Mouse (Mus musculus): ENCODE measurements around the gene Hbb-bh1. TPM values are rescaled to one million over a fixed set of nuclear protein-coding genes. Genes with fewer than 3 reads are reported as not detected.
"Not testable (repeated sequence)": the region's sequence is repeated elsewhere in the genome, so short reads cannot be mapped to it uniquely, and the experiment has no call there.

Gene Hbb-bh1
- polyA plus RNA-seq, 1 experiment from 2014 or later = not detected

- WGBS = 80% methylated on average over 1 of the region's 2 CpGs
- not testable (repeated sequence) for H3K9ac ChIP-seq (replicated peaks; ENCODE audit: low read depth, low read length)
Measured at GRCm38 (mm10) chr7:103815085-103815484, 27.9 kb downstream of the Hbb-bh1 start.

DNA sequence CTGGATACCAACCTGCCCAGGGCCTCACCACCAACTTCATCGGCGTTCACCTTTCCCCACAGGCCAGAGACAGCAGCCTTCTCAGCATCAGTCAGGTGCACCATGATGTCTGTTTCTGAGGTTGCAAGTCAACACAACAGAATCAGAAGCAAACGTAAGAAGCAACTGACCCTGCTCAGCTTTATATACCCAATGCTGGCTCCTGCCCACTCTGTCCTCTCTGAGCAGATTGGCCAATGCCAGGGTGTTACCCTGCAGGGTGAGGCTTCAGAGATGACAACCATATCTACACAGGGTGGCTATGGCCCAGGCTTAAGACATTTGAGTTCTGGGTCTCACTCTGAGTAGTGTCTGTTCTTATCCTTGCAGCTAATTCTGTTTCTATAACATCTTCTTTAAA lies 29.2 kb downstream of the Hbb-bh1 start, which contains the start of gene Hbb-bt:
Gene Hbb-bt (minus strand): TSS at position 231 of the 400 bp plus-strand sequence.
- Histone ChIP-seq H3K9ac (replicated peaks; ENCODE audit: low read depth, low read length) (no peak within 1 kb of the TSS), H3K27ac (ENCODE audit: low read length) (no peak within 1 kb of the TSS), H3K27me3 (replicated peaks; ENCODE audit: control insufficient read depth, insufficient read depth, low read length) (no peaks in the 10 kb centered on the region), H3K4me1 (replicated peaks; ENCODE audit: control insufficient read depth, insufficient read depth, low read length) (no peaks in the 10 kb centered on the region), H3K4me3 (replicated peaks; ENCODE audit: low read length) (no peak within 1 kb of the TSS), H3K36me3 (ENCODE audit: control insufficient read depth, insufficient read depth) (no peaks in the 10 kb centered on the region), H3K9me3 (ENCODE audit: control insufficient read depth, low read length) (no peaks in the 10 kb centered on the region), H3K4me2 (ENCODE audit: low read length) (no peak within 1 kb of the TSS)
- ATAC-seq = no peak
- 82% methylated on average over 3 of the region's 3 CpGs for WGBS

More at GRCm38 (mm10) chr7:103815085-103815484, 27.9 kb downstream of the Hbb-bh1 start:
- not testable (repeated sequence) for H3K4me2 ChIP-seq (ENCODE audit: low read length); H3K27ac ChIP-seq (ENCODE audit: low read length); H3K9me3 ChIP-seq (ENCODE audit: control insufficient read depth, low read length); H3K27me3 ChIP-seq (replicated peaks; ENCODE audit: control insufficient read depth, insufficient read depth, low read length); H3K4me3 ChIP-seq (replicated peaks; ENCODE audit: low read length); H3K36me3 ChIP-seq (ENCODE audit: control insufficient read depth, insufficient read depth); H3K4me1 ChIP-seq (replicated peaks; ENCODE audit: control insufficient read depth, insufficient read depth, low read length); ATAC-seq

DNA sequence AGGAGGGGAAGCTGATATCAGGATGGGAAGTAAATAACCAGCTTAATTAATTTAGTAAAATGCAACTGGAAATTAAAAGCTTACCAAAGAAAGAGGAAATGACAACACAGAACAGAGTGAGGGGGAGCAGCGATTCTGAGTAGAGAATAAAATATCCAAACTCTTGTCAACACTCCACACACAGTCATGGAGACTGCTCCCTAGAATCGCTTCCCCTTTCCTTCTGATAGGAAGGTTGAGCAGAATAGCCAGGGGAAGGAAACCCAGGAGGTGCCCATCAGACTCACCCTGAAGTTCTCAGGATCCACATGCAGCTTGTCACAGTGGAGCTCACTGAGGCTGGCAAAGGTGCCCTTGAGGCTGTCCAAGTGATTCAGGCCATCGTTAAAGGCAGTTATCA lies 29.8 kb downstream of the Hbb-bh1 start:
- WGBS = no CpG with 5 or more reads among the region's 3 CpGs
- H3K4me1 ChIP-seq (replicated peaks; ENCODE audit: control insufficient read depth, insufficient read depth, low read length); ATAC-seq; H3K27ac ChIP-seq (ENCODE audit: low read length); H3K36me3 ChIP-seq (ENCODE audit: control insufficient read depth, insufficient read depth); H3K27me3 ChIP-seq (replicated peaks; ENCODE audit: control insufficient read depth, insufficient read depth, low read length); H3K4me3 ChIP-seq (replicated peaks; ENCODE audit: low read length); H3K4me2 ChIP-seq (ENCODE audit: low read length); H3K9me3 ChIP-seq (ENCODE audit: control insufficient read depth, low read length); H3K9ac ChIP-seq (replicated peaks; ENCODE audit: low read depth, low read length): not testable (repeated sequence)

GRCm38 (mm10) chr7:103812174-103812573 lies 30.8 kb downstream of the Hbb-bh1 start:
- no peaks in the 10 kb centered on the region for H3K36me3 ChIP-seq (ENCODE audit: control insufficient read depth, insufficient read depth)
- no peaks in the 10 kb centered on the region for H3K27me3 ChIP-seq (replicated peaks; ENCODE audit: control insufficient read depth, insufficient read depth, low read length)
- H3K9ac ChIP-seq (replicated peaks; ENCODE audit: low read depth, low read length) = no peak overlapping the region
- H3K27ac ChIP-seq (ENCODE audit: low read length) = no peak overlapping the region
- H3K4me2 ChIP-seq (ENCODE audit: low read length) = no peak overlapping the region
- ATAC-seq = no peak
- no peaks in the 10 kb centered on the region for H3K4me1 ChIP-seq (replicated peaks; ENCODE audit: control insufficient read depth, insufficient read depth, low read length)
- 79% methylated on average over 1 of the region's 1 CpGs for WGBS
- H3K9me3 ChIP-seq (ENCODE audit: control insufficient read depth, low read length) = no peaks in the 10 kb centered on the region
- H3K4me3 ChIP-seq (replicated peaks; ENCODE audit: low read length) = no peak overlapping the region

GRCm38 (mm10) chr7:103811223-103811845 lies 31.6 kb downstream of the Hbb-bh1 start:
- Histone ChIP-seq H3K27ac (ENCODE audit: low read length) (no peak overlapping the region), H3K27me3 (replicated peaks; ENCODE audit: control insufficient read depth, insufficient read depth, low read length) (no peaks in the 10 kb centered on the region), H3K4me3 (replicated peaks; ENCODE audit: low read length) (no peak overlapping the region), H3K36me3 (ENCODE audit: control insufficient read depth, insufficient read depth) (no peaks in the 10 kb centered on the region), H3K4me1 (replicated peaks; ENCODE audit: control insufficient read depth, insufficient read depth, low read length) (no peaks in the 10 kb centered on the region), H3K9ac (replicated peaks; ENCODE audit: low read depth, low read length) (no peak overlapping the region), H3K9me3 (ENCODE audit: control insufficient read depth, low read length) (no peaks in the 10 kb centered on the region), H3K4me2 (ENCODE audit: low read length) (no peak overlapping the region)
- 86% methylated on average over 1 of the region's 1 CpGs for WGBS
- ATAC-seq = no peak

DNA sequence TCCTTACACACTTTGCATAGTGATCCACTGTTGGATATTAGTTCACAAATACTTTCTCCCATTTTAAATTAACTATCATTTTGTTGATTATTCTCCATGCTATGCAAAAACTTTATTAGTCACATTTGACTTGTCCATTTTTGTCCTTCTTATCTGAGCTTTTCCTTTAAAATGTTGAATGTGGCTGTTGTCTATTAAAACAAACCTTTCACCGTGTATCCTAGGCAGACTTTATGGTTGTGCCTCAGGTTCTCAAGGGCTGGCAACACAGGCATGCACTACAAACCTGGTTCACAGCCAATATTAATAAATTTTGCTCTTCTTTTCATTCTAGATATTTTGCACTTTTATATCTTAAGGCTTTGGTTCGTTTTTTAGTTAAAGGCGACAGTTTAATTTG lies 32.2 kb downstream of the Hbb-bh1 start:
- Histone ChIP-seq H3K27me3 (replicated peaks; ENCODE audit: control insufficient read depth, insufficient read depth, low read length) (no peaks in the 10 kb centered on the region), H3K4me3 (replicated peaks; ENCODE audit: low read length) (no peak overlapping the region), H3K27ac (ENCODE audit: low read length) (no peak overlapping the region), H3K36me3 (ENCODE audit: control insufficient read depth, insufficient read depth) (no peaks in the 10 kb centered on the region), H3K4me1 (replicated peaks; ENCODE audit: control insufficient read depth, insufficient read depth, low read length) (no peaks in the 10 kb centered on the region), H3K9ac (replicated peaks; ENCODE audit: low read depth, low read length) (no peak overlapping the region), H3K9me3 (ENCODE audit: control insufficient read depth, low read length) (no peaks in the 10 kb centered on the region), H3K4me2 (ENCODE audit: low read length) (no peak overlapping the region)
- 84% methylated on average over 3 of the region's 3 CpGs for WGBS
- no peak for ATAC-seq

DNA sequence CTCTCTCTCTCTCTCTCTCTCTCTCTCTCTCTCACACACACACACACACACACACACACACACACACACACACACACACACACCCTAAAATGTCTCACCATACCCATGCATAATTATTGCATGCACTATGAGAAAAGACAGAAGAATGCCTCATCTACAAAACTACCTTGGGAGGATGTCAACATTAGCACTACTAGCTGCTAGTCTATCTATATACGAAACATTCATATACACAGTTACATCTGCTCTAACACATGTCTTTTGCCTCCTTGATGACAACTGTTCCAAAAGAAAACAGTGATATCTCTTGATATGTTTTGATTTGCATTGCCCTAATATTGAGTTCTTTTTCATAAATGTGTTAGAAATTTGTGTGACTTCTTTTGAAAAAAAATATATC lies 32.7 kb downstream of the Hbb-bh1 start:
- Histone ChIP-seq H3K4me3 (replicated peaks; ENCODE audit: low read length) (no peak overlapping the region), H3K27me3 (replicated peaks; ENCODE audit: control insufficient read depth, insufficient read depth, low read length) (no peaks in the 10 kb centered on the region), H3K9me3 (ENCODE audit: control insufficient read depth, low read length) (no peaks in the 10 kb centered on the region), H3K4me1 (replicated peaks; ENCODE audit: control insufficient read depth, insufficient read depth, low read length) (no peaks in the 10 kb centered on the region), H3K36me3 (ENCODE audit: control insufficient read depth, insufficient read depth) (no peaks in the 10 kb centered on the region), H3K27ac (ENCODE audit: low read length) (no peak overlapping the region), H3K4me2 (ENCODE audit: low read length) (no peak overlapping the region), H3K9ac (replicated peaks; ENCODE audit: low read depth, low read length) (no peak overlapping the region)
- no peak for ATAC-seq
- WGBS = 81% methylated on average over 1 of the region's 1 CpGs

- no peaks in the 10 kb centered on the region for H3K27me3 ChIP-seq (replicated peaks; ENCODE audit: control insufficient read depth, insufficient read depth, low read length)
- H3K9ac ChIP-seq (replicated peaks; ENCODE audit: low read depth, low read length) = no peak overlapping the region
- no peak overlapping the region for H3K4me2 ChIP-seq (ENCODE audit: low read length)
- H3K27ac ChIP-seq (ENCODE audit: low read length) = no peak overlapping the region
- ATAC-seq = no peak
- no peaks in the 10 kb centered on the region for H3K4me1 ChIP-seq (replicated peaks; ENCODE audit: control insufficient read depth, insufficient read depth, low read length)
- WGBS = 68% methylated on average over 1 of the region's 1 CpGs
- H3K9me3 ChIP-seq (ENCODE audit: control insufficient read depth, low read length) = no peaks in the 10 kb centered on the region
- no peaks in the 10 kb centered on the region for H3K36me3 ChIP-seq (ENCODE audit: control insufficient read depth, insufficient read depth)
- H3K4me3 ChIP-seq (replicated peaks; ENCODE audit: low read length) = no peak overlapping the region
Measured at GRCm38 (mm10) chr7:103809801-103810155, 33.2 kb downstream of the Hbb-bh1 start.

GRCm38 (mm10) chr7:103808971-103809800 lies 33.8 kb downstream of the Hbb-bh1 start:
- ATAC-seq = no peak
- Histone ChIP-seq H3K27me3 (replicated peaks; ENCODE audit: control insufficient read depth, insufficient read depth, low read length) (no peaks in the 10 kb centered on the region), H3K4me1 (replicated peaks; ENCODE audit: control insufficient read depth, insufficient read depth, low read length) (no peaks in the 10 kb centered on the region), H3K27ac (ENCODE audit: low read length) (no peak overlapping the region), H3K4me3 (replicated peaks; ENCODE audit: low read length) (no peak overlapping the region), H3K9ac (replicated peaks; ENCODE audit: low read depth, low read length) (no peak overlapping the region), H3K4me2 (ENCODE audit: low read length) (no peak overlapping the region), H3K9me3 (ENCODE audit: control insufficient read depth, low read length) (no peaks in the 10 kb centered on the region), H3K36me3 (ENCODE audit: control insufficient read depth, insufficient read depth) (no peaks in the 10 kb centered on the region)
- WGBS = 73% methylated on average over 5 of the region's 5 CpGs

Measured in forebrain, embryonic 16.5 days (tissue).